Mouse (Mus musculus) adrenal gland, postnatal 36 days (tissue): ENCODE results near the gene Ppip5k1. TPM values are rescaled to one million over a fixed set of nuclear protein-coding genes. Genes with fewer than 3 reads are reported as not detected.
"Not testable (repeated sequence)": the region's sequence is repeated elsewhere in the genome, so short reads cannot be mapped to it uniquely, and the experiment has no call there.

Experiments
- DNase-seq, 2 experiments: peaks; one replicate each; pipeline ENCODE4 v3.0.0; 2021; ENCODE audit warnings: mixed read lengths in 1 of 2
- long read RNA-seq, 2 experiments: library from polyadenylated mRNA; stranded (forward); transcript quantifications; one replicate each; pipeline ENCODE4 v2.0.0; 2021; ENCODE audit warnings: borderline sequencing depth in 2 of 2
- total RNA-seq, 2 experiments: library from RNA; stranded (reverse); gene quantifications; 2 replicates each; pipeline ENCODE4 v1.2.3; 2021

Ppip5k1 gene
- 10 to 100 TPM; 49.5 to 50.3 TPM for total RNA-seq
- long read RNA-seq, experiment 1, partial matches to known transcripts, result 10 of 17 reads
- long read RNA-seq, experiment 1, other reads (novel, unspliced or antisense), result 7 of 17 reads
- long read RNA-seq, experiment 2, partial matches to known transcripts, result 1 of 4 reads
- long read RNA-seq, experiment 2, other reads (novel, unspliced or antisense), result 3 of 4 reads

- DNase-seq, result peak; percentile 98 to 99
Measured at GRCm38 (mm10) chr2:121354820-121355592, at the start of gene Ppip5k1. TSS of gene Ppip5k1 (minus strand) at chr2:121355396.

- DNase-seq, result no peak
Measured at GRCm38 (mm10) chr2:121403296-121403695, 48.1 kb upstream of the Ppip5k1 start.

- peak; percentile 85 to 89 for DNase-seq
Measured at GRCm38 (mm10) chr2:121396624-121397023, 41.4 kb upstream of the Ppip5k1 start.

GRCm38 (mm10) chr2:121386961-121387575, 31.9 kb upstream of the Ppip5k1 start, which contains the start of gene Strc:
TSS of gene Strc (minus strand) at chr2:121387168.
- DNase-seq, result not testable (repeated sequence)

DNA sequence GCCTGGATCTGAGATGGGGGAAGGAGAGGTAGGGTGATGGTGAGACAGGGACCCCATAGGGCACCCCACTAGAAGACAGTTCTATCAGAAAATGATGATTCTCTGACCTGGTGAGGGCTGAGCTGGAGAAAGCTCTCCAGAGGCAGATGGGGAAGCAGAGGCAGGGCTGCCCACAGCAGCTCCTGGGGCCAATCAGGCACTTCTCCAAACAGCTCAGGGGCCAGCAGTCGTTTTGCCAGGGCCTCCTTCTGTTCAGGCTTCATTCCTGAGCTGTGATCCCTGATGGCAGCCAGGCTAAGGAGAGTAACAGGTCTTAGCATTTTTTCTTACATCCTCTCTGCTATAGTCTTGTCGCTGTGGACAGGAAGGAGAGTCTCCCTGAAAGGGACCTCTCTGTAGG, 19.6 kb upstream of the Ppip5k1 start:
- DNase-seq, result no peak

DNA sequence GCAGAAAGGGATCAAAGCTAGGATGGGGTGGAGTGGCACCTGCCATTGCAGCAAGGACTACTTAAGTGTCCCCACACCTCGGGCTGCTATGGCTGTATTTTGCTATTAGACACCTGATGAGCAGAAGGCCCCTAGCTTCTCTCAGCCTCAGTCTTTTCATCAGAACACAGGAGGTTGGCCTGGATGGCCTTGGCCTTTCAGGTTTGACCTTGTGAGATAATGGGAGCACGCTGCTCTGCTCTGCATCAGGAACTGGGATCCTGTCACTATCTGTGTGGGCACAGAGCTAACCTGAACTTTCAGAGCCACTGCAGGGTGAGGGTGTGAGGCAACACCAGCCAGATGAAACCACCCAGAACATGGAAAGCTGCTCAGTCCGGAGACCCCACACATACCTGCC, 17.1 kb upstream of the Ppip5k1 start:
- DNase-seq, result peak; percentile 36 to 53

DNA sequence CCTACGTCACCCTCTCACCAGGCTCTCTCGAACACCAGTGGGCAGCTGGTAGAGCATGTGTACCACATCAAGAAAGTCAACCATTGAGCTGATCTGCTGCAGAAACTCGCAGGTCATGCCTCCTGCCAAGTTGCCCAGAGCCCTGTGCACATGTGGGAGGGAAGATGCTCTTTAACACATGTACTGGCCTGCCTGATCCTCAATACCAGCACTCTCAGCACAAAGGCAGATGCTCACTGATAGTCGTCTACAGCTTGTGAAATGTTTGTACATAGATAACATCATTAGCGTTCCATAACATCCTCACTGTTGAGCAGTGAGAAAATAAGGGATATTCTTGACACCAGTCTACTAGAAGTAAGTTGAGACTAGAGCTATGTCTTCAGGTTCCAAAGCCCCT, 15.7 kb upstream of the Ppip5k1 start:
- no peak for DNase-seq

- DNase-seq, result no peak
Measured at GRCm38 (mm10) chr2:121368831-121369230, 13.6 kb upstream of the Ppip5k1 start.

GRCm38 (mm10) chr2:121363656-121364055, 8.5 kb upstream of the Ppip5k1 start:
- no peak for DNase-seq

GRCm38 (mm10) chr2:121359461-121359860, 4.3 kb upstream of the Ppip5k1 start:
- DNase-seq, result no peak

GRCm38 (mm10) chr2:121358381-121358780, 3.2 kb upstream of the Ppip5k1 start:
- DNase-seq, result peak; percentile 59 to 69

- DNase-seq, result no peak
Measured at GRCm38 (mm10) chr2:121357961-121358360, 2.8 kb upstream of the Ppip5k1 start.

DNA sequence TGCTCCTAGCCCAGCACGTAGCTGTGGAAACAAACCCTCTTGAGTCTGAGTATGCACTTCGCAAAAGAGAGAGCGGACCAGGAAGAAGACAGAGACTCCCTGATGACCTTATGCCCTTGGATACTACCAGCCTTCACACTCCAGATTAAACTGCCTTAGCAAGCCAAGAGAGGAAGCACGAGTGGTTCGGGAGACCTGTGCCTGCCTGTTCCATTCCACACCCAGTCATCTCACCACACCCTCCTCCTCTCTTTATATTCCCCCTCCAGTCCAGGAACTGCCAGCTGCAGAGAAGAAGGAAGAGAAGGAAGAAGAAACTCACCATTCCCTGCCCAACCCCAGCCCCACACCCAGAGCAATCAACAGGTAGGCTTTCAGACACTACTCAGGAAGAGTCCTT, 2.3 kb upstream of the Ppip5k1 start, which contains the start of gene Ckmt1:
TSS of gene Ckmt1 (plus strand) at position 221 of the 400 bp plus-strand sequence.
- DNase-seq, result no peak

DNA sequence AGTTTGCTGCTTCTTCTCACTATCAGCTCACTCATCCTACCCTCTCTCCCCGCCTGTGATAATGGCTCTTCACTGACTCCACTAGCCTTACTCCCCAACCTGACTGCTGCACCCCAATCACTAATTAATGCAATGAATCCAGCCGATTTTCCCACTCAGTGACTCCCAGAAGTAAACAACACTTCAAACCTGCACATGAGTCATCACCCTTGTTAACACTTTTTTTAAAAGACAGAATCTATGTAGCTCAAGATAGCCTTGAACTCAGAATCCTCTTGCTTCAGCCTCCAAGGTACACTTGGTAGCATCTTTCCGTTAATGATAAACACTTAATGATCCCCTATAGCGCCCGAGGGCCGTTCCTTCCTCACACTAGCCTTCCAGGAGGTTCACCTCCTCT, 818 bp downstream of the Ppip5k1 start:
- no peak for DNase-seq

DNA sequence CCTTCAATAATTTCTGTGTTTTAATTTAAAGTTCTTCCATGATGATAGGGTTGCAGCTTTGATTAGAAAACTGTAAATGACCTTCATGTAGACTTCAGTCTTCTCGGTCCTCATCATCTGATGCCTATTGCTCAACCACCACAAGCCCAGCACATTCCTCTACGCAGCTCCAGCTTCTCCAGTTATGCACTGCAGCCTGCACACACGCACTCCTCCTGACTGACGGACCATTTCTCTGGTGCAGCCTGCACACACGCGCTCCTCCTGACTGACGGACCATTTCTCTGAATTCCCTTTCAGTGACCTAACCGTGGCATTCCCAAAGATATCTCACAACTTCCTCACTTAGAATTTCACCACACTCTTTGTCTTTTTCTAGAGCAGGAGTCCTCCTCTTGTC, 2.0 kb downstream of the Ppip5k1 start:
- DNase-seq, result no peak

DNA sequence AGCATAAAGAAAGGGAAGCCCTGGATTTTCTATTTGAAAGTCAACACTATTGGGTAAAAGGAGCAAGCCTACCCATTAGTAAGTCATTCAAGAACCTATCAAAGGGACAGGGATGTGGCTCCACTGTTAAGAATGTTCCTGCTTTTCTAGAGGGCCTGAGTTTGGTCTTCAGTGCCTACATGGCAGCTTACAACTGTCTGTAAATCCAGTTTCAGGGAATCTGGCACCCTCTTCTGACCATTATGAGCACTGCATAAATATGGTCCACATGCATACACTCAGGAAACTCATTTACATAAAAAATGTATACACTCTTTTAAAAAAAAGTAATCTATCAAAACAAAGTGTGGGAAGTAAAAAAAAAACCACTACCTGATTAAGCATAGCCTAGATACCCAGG, 16.1 kb downstream of the Ppip5k1 start:
- DNase-seq, result no peak

DNA sequence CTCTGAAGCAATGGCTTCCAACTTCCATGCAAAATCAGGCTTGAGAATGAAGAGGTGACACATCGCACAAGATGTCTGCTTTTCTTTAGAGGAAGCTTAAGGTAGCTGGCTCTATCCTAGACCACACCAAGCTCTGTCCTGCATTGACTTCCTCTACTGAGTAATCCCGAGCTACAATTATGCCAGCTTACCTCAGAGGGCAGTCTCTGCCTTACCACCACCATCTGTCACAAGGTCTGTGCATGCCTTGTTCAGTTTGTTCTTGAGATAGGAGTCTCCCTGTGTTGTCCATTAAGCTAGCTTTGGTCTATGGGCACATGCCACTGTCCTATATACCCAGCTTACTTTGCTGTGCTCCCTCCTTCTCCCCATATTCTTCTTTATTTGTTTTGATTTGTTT, 25.7 kb downstream of the Ppip5k1 start:
- no peak for DNase-seq

DNA sequence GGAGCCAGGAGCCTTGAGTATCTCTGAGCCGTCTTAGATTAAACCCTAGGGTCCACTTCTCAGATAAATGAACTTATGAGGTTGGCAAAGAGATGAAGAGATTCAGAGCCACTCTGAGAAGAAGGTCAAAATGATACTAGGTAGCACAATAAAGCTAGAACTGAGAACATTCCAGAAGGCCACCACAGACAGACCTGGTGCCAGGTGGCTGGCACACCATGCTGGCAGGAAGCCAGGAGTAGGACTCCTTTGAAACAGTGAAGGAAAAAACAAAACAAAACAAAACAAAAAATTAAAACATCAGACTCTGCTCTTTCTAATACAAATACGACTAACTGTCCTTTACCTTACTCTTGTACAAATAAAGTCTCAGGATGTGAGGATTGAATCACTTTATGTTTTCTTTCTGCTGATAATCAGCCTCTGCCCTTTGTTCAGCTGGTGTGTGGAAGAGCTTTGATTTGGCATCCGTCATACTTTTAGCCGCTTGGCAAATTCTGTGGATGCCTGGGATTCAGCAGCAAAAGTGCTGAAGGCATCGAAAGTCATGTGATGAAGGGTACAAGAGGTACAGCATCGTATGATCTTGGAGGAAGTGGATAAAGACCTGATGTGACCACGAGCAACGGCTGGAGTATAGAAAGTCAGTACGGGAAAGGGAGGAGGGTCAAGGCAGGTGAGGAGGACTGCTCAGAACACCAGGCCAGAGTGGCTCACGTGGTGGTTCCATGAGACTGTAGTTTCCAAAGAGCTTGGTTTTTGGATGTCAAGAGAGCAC, 31.3 kb downstream of the Ppip5k1 start:
- DNase-seq, result no peak

- DNase-seq, result no peak
Measured at GRCm38 (mm10) chr2:121323041-121323440, 32.2 kb downstream of the Ppip5k1 start.

DNA sequence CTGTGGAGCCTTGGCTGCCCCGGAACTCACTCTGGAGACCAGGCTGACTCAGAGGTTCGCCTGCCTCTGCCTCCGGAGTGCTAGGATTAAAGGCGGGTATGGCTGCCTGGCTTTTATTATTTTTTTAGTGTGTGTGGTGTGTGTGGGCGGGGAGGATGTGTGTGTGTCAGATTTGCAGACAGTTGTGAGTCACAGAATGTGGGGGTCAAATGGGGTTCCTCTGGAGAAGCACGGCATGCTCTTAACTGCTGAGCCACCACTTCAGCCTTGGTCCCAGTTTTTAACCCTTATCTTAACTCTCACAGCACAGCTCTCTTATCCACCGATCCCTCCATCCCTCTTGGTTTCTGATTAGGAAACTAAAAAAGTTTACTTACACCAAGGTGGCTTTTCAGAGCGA, 38.9 kb downstream of the Ppip5k1 start:
- no peak for DNase-seq

- DNase-seq, result peak; percentile 15 to 44
Measured at GRCm38 (mm10) chr2:121308997-121309416, 46.2 kb downstream of the Ppip5k1 start.

DNA sequence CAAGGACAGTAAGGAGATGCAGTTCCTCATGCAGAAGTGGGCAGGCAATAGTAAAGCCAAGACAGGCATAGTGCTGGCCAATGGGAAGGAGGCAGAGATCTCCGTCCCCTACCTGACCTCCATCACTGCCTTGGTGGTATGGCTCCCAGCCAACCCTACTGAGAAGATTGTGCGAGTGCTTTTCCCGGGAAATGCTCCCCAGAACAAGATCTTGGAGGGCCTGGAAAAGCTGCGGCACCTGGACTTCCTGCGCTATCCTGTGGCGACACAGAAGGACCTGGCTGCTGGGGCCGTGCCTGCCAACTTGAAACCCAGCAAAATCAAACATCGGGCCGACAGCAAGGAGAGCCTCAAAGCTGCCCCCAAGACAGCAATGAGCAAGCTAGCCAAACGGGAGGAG, 55.2 kb downstream of the Ppip5k1 start:
- DNase-seq, result no peak
